Mouse (Mus musculus) retina, embryonic 14.5 days (tissue): ENCODE results near the gene Asah2.
A peak's percentile ranks its signal among the peaks of the same experiment; 100 is the strongest.
"Not testable (repeated sequence)": the region's sequence is repeated elsewhere in the genome, so short reads cannot be mapped to it uniquely, and the experiment has no call there.

Source experiments
- DNase-seq: peaks from one replicate; pipeline ENCODE4 v3.0.0-alpha.2; 2015; ENCODE audit warnings: low spot score

The Asah2 gene

DNA sequence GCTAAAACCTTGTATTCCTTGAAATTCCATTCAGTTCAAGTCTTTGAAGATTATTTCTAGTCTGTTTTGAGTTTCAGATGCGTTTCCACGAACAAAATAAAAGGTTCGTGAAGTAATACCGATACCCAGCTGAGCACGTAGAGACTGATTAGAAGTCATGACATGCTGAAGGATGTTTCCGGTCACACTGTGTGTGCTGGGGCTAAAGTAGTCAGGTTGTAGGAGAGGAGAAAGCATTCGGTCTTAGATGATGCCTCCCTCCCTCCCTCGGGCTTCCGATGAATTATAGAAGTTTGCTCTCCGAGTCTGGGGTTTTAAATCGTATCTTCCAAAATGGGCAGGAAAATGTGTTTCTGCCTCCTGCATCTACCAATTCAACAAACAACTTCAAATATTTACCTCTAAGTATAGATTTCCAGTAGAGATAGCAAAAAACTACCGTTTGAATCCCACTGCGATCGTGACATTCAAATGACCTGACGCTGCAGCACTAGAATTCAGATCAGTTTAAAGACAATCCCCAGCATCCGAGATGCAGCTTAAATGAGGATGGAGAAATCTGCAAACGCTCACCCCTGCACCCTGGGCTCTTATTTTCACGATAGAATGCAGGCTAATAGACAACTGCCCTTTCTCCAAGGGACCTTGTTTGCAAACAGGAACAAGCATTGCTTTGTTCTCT is 5.6 kb downstream of the Asah2 start:
- DNase-seq: no peak

DNA sequence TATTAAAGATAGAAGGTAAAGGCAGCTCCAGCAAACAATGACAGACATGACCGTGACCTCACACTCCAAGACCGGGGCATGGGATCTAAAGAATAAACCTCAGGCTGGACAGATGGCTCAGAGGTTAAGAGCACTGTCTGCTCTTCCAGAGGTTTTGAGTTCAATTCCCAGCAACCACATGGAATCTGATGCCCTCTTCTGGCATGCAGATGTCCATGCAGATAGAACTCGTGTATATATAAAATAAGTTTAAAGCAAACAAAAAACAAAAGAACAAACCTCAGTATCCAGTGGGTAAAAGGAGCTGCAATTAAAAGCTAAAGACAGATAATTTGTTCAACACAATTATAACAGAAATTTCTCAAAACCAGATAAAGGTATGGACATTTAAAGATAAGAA is 9.4 kb downstream of the Asah2 start:
- DNase-seq: no peak

DNA sequence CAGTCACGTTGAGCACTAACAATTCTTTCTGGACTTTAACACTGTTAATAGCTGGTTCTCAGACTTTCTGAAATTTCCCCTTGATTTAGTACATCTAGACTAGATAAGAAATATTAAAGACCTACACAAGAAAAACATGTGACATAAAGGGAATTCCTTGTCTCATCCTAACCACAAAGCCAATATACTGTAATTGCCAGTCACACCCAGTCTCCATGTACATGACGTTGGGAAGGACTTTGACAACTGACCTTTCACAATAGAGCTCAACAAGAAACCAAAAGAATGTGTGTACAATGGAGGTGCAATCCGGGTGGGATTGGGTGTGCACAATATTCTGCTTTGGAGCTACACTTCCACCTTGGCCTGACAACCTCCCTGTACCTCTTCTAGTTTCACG is 15.7 kb downstream of the Asah2 start:
- DNase-seq: no peak

DNA sequence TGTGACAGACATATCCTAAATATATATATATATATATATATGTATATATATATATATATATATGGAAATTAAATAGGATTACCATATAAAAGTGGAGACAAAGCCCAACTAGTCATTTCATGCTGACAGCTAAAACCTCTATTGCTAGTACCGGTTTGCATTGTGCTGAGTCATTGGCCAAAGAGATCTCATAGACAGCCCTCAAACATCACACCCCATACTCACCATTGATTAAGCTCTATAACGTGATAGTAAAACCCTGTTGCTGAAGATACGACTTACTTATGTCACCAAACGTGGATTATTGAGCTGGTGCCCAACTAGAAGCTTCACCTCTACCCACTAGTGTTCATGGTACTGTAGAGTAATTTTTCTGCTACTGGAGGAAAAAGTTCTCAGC is 17.2 kb downstream of the Asah2 start:
- no peak for DNase-seq

DNA sequence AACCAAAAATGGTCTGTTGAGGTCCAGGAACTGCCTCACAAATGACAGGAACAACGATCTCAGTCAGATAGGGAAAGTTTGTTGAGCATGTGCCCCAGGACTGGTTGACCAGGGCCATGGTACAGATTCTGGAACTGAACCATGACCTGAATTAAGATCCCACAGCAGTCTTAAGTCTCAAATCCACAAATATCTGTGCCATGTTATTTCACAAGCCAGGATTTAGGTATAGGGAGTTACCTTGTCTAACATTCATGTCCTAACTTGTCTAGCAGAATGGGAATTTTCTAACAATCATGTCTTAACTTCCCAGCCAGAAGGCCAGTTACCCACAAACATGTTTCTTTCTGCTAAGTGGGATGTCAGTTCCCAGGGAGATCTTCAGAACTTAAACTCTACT is 19.4 kb downstream of the Asah2 start:
- no peak for DNase-seq

DNA sequence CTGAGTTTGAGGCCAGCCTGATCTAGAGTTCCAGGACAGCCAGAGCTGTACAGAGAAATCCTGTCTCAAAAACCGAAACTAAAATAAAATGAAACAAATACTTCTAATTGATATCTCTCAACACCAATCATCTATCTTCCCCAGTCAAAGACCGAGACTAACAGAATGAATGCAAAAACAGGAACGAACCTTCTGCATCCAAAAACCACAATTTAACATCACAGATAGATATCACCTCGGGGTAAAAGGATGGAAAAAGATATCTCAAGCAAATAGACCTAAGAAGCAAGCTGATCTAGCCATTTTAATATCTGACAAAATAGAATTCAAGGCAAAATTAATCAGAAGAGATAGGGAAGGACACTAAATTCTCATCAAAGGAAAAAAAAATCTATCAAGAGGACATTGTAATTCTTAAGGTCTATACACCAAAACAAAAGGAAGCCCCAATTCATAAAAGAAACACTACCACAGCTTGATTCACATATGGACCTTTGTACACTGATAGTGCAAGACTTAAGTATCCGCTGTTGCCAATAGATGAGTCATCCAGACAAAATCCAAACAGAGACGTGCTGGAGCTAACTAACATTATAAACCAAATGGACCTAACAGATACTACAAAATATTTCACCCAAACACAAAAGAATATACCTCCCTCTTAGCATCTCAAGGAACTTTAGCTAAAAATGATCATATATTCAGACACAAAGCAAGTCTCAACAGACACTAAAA is 20.1 kb downstream of the Asah2 start:
- no peak for DNase-seq

DNA sequence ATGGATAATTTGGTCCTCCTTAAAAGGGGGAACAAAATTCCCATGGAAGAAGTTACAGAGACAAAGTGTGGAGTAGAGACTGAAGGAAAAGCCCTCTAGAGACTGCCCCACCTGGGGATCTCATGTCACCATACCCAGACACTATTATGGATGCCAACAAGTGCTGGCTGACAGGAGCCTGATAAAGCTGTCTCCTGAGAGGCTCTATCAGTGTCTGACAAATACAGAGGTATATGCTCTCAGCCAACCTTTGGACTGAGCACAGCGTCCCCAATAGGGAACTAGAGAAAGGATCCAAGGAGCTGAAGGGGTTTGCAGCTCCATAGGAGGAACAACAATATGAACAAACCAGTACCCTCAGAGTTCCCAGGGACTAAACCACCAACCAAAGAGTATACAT is 23.2 kb downstream of the Asah2 start:
- DNase-seq: not testable (repeated sequence)

DNA sequence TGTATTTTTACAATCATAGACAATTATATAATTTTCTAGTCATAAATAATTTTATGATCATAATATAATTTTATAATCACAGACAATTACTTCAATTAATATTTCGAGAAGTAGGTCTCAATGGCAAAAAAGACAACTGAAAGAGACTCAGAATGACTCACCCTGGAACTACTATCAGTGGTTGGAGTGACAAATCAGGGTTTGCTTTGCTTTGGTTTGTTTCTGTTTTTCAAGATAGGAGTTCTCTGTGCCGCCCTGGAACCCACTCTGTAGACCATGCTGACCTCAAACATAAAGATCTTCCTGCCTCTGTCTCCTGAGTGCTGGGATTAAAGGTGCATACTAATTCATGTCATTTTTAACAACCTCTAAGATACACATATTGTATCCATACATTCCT is 37.7 kb downstream of the Asah2 start:
- DNase-seq: no peak

DNA sequence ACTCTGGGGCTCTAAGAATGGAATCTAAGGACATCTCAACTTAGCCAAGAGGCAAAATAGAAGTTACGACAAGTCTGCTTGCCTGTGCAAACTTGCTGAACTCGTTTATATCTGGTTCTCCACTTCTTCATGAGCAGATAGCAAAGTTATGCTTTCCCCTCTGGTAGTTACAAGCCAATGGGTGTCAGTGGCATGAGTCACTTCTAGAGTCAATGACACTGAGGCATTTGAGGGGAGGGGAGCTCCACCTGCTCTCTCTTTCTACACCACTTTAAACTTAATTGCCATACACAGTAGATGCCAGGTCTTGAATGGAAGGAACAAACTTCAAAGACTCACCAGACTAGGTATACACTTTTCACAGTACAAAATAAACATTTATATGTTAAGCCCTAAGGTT is 38.4 kb downstream of the Asah2 start:
- DNase-seq: no peak

DNA sequence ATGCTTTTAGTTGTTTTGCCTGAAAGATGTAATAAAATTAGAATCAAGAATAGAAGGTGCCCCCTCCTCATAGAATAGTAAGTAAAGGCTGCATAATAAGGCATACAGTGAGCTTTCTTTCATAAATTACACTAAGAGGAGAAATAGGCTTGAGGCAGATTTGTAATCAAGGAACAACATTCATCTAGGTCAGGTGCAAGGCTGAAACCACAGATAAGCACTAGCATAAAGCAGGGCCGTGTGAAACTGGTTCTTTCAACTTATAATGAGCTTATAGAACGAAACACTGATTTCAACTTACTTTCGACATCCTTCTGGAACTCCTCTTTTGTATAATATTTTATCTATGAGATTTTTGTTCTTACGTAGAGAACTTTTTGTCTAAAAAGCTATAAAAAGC is 40.3 kb downstream of the Asah2 start:
- DNase-seq: no peak

DNA sequence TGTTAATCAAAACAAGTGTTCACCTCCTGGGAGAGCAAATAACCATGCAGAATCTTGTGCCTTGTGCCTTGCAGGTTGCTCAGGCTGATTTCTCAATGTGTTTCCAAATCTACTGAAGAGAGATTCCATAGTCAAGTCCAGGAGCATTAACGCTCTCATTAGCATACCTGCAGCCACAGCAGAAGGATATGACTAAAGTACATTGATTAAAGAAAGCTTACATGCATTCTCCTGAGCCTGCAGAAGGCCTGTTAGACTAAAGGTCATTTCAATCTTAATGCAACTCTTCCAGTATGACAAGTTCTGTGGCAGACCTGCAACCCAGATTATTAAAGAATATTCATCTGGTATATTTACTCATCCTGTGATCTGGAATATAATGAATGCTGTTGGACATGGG is 46.7 kb downstream of the Asah2 start:
- no peak for DNase-seq

DNA sequence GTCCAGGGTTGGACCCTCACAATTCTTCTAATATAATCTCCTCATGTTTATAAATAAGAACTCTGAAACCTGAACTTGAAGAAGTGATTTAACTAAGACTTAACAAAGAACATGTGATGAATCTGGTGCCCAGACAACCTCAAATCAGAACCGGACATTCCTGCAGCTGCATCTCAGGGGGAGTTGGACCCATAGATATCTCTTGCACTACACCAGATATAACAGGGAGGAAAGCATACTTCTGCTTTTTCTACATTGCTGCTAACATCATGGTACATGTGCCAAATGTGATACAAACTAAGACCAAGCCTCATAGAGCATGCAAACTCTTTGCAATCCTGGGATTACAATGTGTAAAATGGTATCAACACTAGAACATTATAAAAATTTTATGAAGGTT is 51.8 kb downstream of the Asah2 start:
- DNase-seq: no peak

DNA sequence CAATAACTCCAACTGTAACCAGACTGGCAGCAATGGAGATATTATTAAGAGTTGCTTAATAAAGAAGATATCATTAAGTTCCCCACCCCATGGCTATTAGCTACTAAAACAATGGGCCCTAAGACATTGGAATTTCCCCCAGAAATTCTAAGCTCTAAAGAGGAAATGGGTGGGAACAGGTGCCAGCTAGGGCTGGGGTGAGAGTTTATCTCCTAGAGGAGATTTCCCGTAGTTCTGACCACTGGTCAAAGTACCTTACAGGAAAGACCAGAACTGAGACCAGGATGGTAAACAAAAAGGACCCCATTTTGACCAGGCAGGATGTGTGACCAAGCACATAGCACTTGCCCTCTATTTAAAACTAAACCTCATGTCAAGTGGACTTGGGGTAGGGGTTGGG is 52.3 kb downstream of the Asah2 start:
- no peak for DNase-seq

DNA sequence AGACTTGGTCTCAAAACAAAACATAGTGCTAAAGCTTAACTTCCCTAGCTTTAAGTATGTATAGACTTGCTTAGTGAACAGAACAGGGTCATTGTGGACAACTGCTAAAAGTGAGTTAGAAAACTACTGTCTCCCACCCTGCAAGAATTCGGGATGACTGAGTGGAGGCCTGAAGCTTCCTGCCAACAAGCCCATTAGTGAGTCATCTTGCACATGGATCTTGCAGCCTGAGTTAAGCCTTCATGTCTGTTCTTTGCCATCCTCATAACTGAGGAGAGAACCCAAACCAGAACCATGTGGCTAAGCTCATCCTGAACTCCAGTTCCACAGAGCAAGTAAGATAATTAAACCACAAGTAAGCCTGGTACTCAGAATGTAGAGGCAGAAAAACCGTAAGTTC is 56.8 kb downstream of the Asah2 start:
- no peak for DNase-seq

DNA sequence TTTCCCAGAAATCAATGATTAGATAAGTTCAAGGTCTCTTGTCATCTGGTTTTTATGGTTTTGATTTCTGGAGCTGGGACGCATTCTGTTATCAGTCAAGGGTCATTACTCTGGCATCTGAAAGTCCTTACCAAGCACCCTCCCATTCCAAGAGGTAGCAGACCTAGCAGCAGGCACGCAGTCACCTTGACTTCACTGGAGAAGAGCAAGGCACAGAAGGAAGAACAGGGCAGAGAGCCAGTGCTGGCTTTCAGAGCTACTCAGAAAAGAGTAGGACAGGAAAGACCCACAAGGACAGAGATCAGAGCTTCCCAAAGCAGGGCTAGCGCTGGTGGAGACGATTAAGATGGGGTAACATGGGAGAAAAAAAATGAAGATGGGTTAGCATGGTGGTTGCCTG is 75.1 kb downstream of the Asah2 start:
- no peak for DNase-seq

DNA sequence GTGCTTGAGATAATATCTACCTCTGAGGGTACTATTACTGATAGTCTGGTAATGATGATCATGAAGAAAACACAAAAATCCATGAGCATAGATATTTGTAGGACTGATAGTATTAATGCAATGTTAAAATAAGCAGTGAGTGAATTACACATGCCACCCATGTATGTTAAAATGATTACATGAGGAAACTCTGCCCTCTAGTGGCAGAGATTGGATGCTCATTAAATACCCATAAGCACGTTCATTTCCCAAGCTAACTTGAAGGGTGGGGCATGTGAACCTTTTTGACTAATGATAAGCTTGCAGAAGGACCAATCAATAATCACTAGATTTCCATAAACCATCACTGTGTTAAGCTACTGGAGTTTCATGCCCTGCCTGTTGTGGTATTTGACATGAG is 77.6 kb downstream of the Asah2 start:
- peak; percentile 82 for DNase-seq

DNA sequence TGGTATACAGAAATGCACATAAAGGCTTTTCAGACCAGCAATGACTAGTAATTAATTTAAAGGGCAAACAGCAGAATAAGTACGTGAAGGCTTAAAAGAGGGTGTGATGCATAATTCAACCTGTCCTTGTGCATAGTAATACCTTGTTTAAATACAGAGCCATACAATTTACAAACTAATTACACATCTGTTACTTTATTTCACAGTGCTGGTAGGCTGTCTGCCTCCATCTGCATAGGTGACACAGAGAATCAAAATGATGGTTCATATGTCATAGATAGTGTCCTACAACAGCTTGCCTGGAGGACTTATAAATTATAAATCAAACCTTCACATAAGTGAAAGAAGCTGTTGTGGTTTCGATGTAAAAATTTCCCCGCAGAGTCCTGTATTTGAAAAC is 82.6 kb downstream of the Asah2 start:
- DNase-seq: no peak

DNA sequence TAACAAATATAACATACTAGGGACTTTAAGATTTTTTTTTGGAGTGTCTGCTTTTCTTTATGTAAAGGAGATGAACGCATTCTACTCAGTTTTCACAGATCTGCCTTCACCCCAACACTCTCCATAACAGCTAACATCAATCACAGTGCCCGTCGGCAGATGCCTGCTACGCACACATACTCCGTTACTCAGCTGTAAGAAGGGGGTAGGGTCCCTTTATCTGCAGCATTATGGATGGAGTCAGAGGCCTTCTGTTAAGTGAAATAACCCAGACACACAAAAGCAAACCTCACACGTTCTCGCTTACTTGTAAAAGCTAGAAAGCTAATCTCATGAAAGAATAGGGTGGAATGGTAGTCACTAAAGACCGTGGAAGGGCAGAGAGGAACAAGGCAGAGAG is 88.3 kb downstream of the Asah2 start:
- DNase-seq: no peak

DNA sequence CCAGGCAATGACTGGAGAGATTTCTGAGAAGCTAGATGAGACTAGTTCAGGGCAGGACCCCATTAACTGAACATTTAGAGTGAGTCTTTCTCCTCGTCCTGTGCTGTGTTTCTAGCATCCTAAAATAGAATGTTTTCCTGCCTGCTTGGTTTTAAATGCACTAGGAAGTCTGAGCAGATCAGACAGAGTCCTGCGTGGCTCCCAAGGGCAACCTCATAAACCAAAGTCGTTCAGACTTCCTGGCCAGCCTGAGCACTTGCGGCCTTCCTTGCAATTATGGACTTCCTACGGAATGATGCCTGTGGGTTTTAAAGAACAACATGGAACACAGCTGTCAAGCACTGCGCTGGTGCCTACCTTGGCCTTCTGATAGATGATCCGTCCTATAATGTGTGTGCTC is 89.4 kb downstream of the Asah2 start:
- no peak for DNase-seq

DNA sequence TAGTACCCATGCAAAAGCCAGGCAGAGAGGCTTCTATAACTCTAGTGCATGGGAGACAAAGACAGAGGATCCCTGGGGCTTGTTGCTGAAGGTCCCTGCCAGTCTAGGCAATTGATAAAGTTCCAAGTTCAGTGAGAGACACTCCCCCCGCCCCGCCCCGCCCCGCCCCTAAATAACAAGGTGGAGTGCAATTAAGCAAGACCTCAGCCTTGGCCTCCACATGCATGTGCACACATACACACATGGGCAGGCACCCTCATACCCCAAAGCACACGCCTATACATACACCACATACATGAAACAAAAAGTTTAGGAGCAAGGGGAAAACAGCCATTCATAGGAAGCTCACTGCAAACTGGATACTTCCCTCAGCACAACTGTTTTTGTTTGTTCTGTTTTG is 90.0 kb downstream of the Asah2 start:
- no peak for DNase-seq

DNA sequence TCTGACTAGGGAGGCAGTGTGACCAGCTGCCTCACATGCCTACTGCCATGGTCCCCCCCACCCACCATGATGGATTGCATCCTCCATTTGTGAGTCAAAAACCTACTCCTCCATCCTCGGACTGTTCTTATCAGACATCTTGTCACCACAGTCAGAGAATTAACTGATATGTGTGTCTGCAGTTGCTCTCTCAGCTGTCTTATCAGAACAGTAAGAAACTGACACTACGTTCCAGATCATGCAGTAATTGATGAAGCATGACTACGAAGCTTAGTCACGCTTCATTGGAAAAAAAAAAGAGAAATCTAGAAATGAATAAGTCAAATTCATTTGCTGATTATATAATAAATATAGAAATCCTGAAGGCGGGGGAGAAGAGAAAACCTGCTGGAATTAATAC is 105.4 kb downstream of the Asah2 start:
- DNase-seq: no peak

DNA sequence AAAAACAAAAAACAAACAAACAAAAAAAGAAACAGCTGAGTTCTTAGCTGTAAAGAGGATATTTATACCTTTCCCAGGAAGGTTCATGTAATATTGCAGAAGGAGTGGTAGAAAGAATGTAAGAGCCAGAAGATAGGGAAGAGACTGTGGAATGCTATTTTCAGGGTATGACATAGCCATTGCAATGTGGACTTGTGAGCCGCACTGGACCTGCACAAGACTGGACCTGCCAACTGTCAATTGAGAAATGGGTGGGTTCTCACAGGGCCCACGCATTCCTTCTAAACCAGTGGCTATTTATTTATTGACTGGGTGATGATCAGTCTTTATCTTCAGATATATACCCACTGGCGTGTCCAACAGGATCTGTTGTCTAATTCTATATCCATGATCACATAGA is 111.1 kb downstream of the Asah2 start:
- no peak for DNase-seq

DNA sequence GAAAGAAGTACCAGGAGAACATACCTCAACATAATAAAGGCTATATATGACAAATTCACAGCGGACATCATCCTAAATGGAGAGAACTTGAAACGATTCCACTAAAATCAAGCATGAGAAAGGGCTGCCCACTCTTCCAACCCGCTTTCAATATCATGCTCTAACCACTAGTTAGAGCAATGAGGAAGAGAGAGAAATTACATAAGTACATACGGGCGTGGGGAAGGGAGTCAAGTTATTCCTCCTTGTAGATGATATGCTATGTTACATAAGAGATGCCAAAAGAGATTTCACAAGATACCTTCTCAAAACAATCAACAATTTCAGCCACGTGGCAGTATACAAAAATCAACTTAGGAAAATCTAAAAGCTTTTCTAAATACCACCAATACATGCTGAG is 117.0 kb downstream of the Asah2 start:
- no peak for DNase-seq

DNA sequence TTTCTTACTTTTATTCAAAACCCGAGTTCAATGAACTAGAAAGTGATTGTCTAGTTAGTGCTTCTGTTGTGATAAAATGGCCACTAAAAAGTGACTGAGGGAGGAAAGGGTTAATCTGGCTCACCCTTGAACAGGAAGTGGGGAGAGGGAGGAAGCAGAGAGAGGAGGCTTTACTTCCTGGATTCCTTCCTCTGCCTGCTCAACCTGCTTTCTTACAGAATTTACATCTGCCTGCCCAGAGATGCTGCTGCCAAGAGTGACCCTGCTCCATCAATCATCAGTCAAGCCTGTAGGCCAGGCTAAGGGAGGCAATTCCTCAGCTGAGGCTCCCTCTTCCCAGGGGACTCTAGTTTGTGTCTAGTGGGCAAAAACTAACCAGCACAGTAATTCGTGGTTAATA is 132.1 kb downstream of the Asah2 start:
- DNase-seq: no peak
